Mouse (Mus musculus) activated CD4-positive, CD25-positive, alpha-beta regulatory T cell, adult 4 months (primary cell): ENCODE data around the gene Cog5. TPM values are rescaled to one million over a fixed set of nuclear protein-coding genes. Genes with fewer than 3 reads are reported as not detected.

ENCODE experiments used
- ATAC-seq: one replicate; pipeline ENCODE4 v1.8.0; 2017
- polyA plus RNA-seq, 2 experiments: library from polyadenylated mRNA; unstranded; fragments of 100-300 nt; shearing (Covaris generic); gene quantifications; one replicate each; pipeline ENCODE4 v1.2.1; 2017

Cog5 gene
- polyA plus RNA-seq, 2 experiments from 2014 or later = 44.4 to 48.2 TPM

DNA sequence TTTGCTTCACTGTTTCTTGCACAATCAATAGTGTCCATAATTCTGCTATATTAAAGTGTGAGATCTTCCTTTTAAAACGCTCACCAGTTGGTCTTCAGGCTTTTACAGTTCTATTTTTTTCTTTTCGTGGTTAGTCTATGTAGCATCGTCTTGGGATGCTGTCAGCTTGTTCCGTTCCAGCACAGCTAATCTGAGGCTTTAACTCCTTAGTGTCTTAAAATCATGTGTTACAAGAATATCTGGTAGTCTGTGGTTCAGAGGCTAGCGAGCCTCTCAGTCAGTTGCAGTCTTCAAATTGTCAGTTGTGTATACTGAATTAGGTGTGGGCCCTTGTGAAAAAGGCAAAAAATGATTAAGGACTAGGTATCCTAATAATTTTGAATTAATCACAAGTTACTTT is 57.6 kb downstream of the Cog5 start:
- ATAC-seq = no peak

GRCm38 (mm10) chr12:31712727-31713126 is 58.1 kb downstream of the Cog5 start:
- ATAC-seq = no peak

DNA sequence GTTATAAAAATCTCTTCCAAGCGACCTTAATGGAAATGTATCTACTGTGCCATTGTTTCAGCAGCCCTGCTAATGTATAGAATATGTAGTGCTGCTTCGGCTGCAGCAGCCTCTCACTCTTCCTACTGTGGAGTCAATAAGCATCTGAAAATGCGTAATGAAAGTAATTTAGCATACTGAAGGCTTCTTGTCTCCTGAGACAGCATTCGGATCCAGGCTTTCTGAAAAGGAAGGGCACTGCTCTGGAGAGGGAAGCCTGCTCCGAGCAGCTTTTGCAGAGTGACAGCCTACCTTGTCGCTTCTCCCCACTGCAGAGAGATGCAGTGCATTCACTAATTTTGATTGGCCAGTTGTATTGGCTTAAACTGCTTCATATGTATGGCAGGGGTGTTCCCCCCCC is 58.9 kb downstream of the Cog5 start, which contains the start of gene Gpr22:
Gene Gpr22, minus strand, starts transcription at position 348 of the 400 bp plus-strand sequence.
- ATAC-seq = no peak

DNA sequence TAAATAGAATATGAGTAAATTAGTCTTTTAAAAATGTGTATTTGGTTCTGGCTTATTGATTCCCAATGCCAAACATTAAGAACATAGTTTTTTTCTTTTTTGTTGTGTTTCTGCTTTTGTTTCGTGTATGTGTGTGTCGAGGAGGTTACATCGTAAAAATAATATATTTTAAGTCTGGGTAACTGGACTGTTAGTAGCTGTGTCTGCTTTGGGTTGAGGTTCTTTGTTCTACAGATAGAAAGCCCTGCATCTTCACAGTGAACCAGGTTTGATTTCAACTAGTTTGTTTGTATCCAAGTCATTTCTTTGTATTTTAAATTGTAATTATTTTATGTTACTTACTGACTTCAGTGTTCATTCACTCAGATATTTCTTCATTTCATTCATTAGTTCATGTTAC is 59.4 kb downstream of the Cog5 start:
- ATAC-seq = no peak

DNA sequence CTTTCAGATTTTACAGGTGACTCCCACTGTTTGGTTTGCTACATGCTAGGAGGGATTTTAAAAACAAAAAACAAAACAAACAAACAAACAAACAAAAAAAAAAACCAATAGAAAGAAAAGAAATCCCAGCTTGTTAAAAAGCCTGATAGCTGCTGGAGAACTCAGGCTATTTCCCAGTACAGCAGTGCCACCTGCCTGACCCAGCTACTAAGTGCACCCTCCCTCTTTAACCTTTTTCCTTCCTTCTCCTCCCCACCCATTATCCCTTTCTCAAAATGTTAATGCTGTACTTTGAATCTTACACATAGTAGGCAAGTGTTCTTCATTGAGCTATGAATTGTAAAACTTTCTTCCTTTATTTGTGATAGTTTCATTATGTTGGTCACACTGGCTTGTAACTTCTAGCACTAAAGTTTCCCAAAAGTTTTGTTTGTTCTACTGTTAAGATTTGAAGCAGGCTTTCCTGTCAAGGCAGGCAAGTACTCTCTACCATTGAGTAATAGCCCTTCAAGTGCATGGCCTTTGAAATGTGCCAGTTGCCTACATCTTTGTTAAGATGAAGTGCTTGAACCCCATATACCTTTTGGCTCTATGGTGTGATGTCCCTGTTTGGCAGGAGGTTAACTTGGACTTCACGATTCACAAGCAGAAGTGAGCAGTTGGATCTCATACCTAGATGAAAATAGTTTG is 65.1 kb downstream of the Cog5 start:
- ATAC-seq = no peak

- no peak for ATAC-seq
Observed at GRCm38 (mm10) chr12:31724576-31724975, 69.9 kb downstream of the Cog5 start.

GRCm38 (mm10) chr12:31725511-31726275 is 71.0 kb downstream of the Cog5 start:
- no peak for ATAC-seq

DNA sequence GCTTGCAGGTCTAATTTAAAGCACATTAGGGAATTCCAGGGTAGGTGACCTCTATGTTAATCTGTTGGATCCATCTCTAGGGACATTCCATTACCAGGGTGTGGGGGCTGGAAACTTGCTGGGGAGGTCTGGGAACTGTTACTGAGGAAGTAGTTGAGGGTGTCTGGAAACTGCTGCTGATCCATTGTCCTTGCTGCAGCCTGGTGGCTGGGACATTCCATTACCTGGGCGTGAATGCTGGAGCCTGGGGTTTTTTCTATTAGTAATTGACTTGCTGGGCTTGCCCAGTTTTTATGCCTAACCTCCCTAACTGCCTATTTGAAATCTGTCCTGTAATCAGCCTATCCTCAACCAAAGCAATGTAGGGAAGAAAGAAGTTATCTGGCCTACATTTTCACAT is 72.0 kb downstream of the Cog5 start:
- ATAC-seq = no peak

DNA sequence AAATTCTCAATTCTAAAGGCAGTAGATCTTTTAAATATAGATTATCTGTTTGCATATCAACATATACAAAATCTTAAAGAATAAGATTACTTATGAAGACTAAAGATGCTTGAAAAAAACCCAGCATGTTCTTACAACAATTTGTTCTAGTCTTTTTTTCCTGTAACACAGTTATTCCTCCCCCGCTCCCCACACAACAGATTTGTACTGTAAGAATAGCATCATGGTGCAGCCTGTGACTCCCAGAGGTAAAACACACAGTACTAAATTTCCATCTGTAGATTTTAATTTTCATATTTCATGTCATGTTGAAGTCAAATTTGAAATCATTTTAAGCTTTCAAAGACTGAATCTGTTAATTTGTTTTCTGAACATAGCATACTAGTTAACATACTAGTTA is 75.5 kb downstream of the Cog5 start:
- ATAC-seq = no peak

DNA sequence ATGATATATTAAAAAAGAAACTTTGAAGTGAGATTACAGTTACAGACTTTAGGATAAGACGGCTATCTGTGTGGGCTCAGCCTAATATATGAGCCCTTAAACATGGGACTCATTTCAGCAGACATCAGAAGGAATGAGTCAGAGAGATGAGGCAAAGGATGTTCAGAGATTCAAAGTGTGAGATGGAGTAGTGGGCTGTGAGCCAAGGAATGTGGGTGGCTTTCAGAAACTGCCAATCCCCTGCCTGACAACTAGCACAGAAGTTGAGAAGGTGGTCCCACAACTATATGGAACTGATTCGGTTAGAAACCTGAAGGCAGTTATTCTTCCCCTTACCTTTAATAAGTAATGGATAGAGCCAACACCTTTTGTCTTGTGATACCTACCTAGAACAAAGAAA is 79.9 kb downstream of the Cog5 start:
- no peak for ATAC-seq

DNA sequence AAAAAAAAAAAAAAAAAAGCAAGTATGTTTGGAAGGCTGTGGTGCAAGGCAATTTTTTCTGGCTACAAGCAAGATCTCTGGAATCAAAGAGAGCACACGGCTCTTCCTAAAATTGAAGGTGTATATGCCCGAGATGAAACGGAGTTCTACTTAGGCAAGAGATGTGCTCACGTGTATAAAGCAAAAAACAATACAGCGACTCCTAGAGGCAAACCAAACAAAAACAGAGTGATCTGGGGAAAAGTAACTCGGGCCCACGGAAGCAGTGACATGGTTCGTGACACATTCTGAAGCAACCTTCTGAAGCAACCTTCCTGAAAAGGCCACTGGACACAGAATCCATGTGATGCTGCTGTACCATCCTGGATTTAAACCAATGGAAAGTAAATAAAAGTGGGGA is 92.6 kb downstream of the Cog5 start:
- ATAC-seq = no peak

DNA sequence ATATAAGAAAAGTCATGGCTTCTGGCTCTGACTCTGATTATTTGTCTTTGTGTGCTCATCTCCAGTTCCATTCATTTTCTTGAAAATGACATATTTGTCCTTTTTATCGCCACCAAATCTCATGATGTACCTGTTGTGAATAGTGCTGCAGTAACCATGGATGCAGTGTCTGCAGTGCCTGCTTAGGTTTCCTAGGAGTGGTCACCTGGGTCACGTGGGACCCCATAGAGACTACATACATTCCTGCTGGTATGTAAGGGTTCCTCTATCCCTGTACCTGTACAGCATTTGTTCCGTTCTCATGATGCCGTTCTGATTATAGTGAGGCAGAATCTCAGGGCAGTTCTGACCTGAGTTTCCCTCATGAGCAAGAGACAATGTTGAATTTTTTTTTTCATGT is 95.2 kb downstream of the Cog5 start:
- ATAC-seq = no peak

DNA sequence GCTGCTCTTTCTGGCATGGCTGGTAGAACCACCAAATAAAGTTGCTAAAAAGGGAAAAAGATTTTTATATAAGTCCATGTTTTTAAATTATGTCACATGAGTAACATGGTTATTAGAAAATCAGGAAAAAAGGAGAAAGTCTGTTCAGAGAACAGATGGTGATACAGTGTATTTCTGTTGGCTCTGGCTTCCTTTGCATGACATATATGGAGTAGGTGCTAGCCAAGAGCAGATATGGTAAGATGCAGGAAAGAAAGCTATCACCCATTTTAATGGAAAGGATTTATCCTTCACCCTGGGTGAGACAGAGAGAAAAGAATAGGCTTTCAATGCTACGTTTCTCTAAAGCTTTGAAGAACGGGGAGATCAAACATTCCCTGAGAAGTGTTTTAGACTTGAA is 99.8 kb downstream of the Cog5 start:
- ATAC-seq = no peak

- peak; percentile 83 for ATAC-seq
Observed at GRCm38 (mm10) chr12:31755885-31756755, 101.5 kb downstream of the Cog5 start.

GRCm38 (mm10) chr12:31773612-31774011 is 118.9 kb downstream of the Cog5 start:
- no peak for ATAC-seq

- no peak for ATAC-seq
Observed at GRCm38 (mm10) chr12:31784291-31784690, 129.6 kb downstream of the Cog5 start.

DNA sequence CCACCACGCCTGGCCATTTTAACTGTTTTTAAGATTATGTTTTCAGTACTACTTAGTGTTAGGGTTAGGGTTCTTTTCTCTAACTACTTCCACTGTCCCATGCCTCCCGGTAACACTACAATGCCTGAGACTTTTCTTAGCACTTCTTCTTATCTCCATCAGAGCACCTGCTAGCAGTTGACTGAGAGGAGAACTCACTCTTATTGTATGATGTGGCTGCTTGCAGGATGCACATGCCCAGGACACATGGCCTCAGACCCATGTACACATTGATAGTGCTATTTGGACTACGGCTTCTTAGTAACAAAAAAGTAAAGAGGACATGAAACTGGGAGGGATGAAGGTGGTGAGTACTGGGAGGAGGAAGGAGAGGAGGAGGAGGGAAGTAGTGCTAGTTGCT is 133.9 kb downstream of the Cog5 start:
- ATAC-seq = no peak

DNA sequence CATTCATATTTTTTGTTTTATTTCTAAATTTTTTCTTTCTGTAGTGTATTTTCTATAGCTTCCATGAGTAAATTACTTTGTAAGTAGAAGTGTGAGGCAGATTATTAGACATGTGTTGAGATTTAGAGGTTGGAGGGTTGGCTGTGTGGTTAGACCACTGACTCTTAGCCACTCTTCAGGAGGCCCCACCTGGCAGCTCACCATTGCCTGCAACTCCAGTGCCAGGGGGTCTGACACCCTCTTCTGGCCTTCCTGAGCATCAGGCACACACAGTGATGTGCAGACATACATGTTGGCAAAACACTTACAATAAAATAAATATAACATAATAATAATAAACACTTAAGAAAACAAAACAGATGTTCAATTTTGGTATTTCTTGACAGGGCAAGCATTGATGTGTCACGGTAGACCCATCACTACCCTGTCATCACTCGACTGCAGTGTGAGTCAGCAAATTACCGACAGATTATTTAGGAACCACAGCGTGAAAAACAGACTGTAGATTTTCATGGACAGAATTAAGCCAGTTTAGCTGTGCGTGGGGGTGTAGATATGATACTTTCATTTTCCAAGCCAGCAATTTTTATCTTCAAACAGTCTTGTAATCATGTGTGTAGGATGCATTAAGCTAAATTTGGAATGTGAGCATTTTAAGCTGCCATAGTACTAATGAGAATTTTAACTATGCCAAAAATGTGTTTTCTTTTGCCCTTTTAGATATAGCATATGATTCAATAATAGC is 151.9 kb downstream of the Cog5 start:
- ATAC-seq = no peak

DNA sequence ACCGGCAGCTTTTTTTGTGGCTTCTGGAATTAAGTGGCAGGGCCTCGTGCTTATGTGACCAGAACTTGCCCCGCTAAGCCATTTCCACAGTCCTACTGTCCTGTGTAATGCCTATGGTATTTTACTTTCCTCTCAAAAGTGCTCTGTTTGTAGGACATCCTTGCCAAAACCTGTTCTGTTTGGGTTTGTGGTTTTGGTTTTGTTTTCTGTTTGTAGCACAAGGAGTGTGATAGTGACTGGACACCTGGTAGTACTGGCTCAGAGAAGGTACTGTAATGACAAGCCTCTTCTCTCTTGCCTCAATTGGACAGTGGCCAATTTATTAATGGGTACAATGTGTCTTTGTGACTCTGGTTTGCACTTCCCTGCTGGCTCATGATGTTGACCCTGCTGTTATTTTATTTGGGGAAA is 163.4 kb downstream of the Cog5 start:
- ATAC-seq = no peak

DNA sequence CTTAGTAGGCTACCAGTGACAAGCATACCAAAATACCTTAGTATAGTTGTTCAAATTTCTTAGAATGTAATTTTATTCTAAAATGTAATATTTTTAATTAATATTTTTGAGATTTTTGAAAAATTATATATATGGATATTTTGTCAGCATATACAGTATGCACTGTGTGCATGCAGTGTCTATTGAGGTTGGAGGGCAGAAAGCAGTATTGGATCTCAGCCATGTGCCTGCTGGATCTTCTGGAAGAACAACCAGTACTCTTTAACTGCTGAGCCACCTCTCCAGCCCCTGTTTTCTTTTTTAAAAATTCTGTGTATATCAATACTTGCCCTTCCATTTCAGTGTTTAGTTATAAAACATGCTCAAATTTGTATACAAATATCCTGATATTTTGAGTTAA is 164.4 kb downstream of the Cog5 start:
- no peak for ATAC-seq

GRCm38 (mm10) chr12:31819520-31819919 is 164.9 kb downstream of the Cog5 start:
- no peak for ATAC-seq

- ATAC-seq = no peak
Observed at GRCm38 (mm10) chr12:31823671-31824070, 169.0 kb downstream of the Cog5 start.

DNA sequence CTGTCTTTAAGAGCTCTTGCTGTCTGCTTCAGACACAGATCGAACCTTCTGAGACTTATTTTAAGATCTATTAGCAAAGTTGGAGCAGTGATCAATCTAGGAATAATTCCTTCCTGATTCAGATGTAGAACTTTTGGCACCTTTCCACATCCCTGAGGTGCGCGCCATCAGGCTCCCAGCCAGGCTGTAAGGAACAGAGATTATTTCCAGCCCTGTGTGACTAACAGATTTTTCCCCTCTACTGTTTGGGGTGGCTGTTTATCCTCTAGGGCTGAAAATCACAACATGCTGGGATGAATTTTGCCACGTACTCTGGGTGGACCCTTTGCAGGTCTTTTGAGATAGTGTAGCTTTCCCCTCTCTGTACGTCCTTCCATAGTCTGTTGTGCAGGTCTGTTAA is 170.2 kb downstream of the Cog5 start:
- ATAC-seq = no peak
